Mouse (Mus musculus): ENCODE measurements around the gene Rtel1.

Gene Rtel1

DNA sequence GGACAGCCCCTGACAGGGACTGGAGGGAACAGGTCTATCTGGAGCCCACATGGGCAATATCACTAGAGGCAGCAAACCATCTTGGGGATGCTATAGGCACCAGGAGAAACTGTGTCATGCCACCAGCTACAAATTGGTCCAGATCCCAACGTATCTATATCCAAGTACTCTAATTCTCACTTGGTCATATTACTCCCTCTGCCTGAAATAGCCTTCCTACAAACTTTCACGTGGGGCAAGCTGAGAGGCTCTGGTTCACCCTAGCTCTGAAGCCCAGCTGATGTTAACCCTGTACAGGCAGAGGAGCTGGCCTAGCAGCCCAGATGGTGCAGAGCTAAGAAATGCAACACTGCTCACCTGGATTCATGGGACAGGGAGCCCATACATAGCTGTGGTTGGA is 72.0 kb downstream of the Rtel1 start:
- DNase-seq: no peak

DNA sequence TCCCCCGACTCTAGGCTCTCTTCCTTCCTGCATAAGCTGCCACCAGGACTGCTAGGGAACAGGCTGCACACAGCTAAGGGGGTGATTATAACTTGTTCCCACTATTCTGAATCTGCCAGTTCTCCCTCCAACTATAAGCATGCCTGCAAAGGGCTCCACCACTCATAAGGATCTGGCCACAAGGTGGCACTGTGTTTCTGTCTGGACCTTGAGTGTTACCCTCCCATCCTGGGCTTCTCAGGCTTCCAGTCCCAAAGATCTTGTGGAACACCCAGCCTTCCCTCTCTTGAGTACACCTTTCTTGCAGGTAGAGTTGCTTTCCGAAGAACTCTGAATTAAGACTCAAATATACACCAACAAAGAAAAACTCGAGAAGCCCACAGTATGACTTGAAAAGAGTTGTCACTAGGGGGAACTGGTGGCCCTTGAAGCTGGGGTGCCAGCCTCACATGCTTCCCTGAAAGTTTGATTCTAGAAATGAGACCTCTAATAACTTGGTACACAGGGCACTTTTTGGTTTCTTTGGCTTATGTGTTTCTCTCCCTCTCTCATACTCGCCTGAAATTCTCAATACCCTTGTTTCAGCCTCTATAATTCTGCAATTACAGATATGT is 73.2 kb downstream of the Rtel1 start:
- DNase-seq: peak; percentile 93

DNA sequence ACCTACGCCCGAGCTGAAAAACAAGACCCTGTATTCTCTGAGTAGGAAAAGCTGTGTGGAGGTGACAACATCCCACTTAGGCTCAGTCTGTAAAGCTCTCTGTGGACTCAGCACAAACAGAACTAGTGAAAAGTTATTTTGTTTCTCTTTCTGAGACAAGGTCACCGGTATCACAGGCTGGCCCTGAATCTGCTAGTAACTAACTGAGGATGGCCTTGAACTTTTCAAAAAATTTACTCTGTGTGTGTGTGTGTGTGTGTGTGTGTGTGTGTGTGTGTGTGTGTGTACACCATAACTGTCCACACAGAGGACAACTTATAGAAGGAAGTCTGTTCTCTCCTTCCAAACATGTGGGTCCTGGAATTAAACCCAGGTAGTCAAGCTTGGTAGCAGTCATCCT is 74.5 kb downstream of the Rtel1 start:
- no peak for DNase-seq

DNA sequence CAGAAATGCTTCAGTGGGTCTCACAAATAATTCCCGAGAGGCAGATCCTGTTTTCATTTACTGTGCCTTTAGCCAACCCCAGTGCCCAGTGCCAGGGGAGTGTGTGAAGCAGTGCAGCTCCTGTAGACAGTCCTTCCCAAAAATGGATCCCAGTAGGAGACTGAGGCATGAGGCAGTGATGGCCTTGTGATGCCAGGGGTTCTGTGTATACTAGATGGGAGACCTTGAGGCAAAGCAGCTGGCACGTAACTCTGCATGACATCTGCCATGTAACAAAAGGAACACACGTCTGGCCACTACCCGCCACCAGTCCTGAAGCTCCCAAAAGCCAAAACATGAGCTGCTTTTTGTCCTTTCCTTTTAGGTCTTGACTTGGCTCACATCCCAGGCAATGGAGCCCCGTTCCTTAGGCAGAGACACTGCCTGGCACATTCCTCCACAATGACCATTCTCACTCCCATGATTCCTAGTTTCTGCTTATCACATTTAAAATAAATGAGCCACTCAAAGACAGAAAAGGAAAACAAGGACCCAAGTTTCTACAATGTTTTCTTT is 77.7 kb downstream of the Rtel1 start:
- DNase-seq: no peak

DNA sequence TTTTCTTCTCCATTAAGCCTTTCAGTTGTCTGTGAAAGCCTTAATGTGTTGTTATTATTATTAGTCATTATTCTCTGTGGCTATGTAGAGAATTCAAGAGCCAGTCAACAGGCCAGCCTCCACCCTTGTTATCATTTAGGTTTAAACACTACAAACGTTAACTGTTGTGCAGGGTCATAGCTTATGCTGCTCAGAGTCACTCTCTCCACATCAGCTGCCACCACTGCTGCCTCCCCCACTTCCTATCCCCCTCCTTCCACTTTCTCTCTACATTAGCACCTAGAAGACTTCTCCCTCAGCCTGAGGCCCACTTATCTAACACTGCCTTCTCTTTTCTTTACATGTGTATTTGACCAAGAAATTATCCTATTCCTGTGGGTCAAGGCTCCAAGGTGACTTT is 82.0 kb downstream of the Rtel1 start:
- DNase-seq: no peak

DNA sequence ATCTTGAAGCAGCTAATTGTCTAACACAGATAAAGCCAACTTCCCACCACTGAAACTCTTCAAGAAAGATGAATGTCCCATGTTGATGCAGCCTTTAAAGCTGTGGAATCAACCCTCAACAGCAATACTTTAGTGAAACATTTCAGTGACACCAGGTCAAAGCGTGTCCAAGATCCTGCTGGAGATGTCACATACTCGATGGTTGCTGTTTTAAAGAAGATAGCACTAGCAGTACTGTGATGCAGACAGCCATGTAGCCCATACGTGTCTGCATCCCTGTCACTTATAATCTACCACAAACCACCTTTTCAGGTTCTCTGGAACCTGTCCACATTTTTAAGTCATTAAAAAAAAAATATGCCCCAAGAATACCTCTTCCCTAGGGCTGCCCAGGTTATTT is 84.2 kb downstream of the Rtel1 start:
- no peak for DNase-seq
